Mouse (Mus musculus) urinary bladder, adult 18-20 months (tissue): Measurements from ENCODE around the gene Eef1akmt2.

Experiments
- DNase-seq, 2 experiments: peaks; one replicate each; pipeline ENCODE4 v3.0.0; 2022; ENCODE audit warnings: low spot score in 2 of 2, mixed read lengths in 2 of 2

Gene Eef1akmt2

DNA sequence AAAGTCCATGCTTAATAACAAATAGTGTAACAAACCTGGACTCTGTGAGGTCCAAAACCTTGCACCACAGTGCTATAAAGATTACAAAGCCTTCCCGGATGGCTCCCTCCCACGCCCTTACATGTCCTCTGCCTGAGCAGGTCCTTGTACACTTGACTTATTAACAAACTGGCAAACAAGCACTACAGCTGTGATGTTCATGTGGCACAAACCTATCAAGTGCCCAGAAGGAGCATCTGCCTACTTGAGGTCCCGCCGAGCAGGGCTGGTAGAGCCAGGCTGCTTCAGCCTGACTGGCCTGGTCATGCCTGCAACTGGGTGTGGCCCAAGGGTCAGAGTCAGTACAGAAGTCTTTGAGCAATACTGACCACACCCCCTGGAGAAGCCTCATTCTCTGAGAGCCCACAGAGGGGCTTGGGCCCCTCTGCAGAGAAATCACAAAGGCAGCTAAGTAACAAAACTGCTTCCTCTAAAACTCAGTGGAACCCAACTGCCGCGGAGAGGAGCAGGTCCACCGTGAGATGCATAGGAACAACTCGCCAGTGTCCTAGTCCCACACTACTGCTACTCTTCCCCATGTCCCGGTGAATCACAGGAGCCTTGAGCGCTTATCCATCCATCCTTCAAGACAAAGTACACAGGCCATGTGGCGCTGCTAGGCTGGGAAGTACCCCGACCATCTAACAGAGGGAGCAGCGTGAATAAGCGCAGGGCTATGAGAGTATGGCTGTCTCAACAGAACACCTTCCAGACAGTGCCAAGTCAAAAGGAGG is 61.8 kb downstream of the Eef1akmt2 start:
- DNase-seq: peak in 1 of 2 experiments; percentile 56

DNA sequence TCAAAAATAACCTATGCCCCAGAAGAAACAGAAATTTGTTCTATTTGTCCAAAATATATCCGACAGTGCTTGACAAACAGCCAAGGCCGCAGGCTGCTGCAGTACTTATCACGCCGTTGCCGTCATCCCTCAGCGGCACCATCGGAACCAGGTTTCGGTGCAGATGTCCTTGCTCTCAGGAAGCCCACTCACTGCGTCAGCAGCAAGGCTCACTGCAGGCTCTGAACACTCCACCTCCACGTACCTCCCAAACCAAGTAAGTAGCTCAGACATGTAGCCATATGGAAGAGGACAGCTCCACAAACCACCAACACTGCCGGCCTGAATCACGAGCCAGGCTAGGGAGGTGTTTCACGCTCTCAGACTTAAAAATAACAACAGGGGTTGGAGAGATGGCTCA is 63.6 kb downstream of the Eef1akmt2 start:
- no peak for DNase-seq

DNA sequence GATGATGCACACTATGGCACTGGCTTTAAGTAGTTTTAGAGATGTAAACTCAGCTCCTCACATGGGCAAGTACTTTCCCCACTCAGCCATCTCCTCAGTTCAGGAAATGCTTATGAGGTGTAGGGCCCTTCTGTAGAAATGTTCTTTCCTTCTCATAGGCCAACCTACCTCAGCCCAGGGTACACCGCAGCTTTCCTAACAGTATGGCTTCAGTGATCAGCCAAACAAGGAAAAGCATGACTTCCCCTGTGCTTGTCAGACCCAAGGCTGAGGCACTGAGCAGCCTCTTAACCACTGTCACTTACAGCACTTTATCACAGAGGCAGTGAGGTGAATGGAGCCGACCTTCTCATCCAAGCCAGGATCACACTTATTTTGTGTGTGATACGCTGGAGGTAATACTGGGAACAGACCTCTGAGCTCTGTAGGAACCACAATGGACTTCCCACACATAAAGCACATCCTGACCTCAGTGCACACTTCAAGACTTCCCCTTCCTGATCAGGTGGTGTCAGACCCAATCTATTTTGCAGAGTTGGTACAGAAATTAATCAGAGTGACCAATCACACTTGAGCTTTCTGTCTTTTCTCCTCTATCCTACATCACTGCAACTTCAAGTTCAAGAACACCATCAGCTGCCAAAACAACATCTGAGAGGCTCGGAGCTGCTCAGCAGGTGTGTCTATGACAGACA is 64.8 kb downstream of the Eef1akmt2 start:
- no peak for DNase-seq

DNA sequence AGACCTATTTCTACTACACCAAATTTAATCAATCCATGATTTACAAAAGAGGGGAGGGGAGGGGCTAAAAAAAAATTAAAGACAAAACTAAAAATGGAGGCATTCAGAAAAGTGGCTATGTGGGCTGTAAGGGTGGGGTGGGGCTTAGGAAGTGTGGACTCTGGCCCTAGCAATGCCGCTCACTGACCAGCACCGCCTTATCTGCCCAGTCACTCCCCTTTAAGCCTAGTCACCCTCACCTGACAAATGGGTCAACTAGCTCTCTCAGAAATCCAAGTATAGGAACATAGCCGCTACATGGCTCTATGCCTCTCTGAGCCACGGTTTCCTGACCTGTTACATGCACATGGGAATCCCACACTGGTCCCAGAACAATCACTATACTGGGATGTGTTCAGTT is 65.5 kb downstream of the Eef1akmt2 start:
- no peak for DNase-seq

DNA sequence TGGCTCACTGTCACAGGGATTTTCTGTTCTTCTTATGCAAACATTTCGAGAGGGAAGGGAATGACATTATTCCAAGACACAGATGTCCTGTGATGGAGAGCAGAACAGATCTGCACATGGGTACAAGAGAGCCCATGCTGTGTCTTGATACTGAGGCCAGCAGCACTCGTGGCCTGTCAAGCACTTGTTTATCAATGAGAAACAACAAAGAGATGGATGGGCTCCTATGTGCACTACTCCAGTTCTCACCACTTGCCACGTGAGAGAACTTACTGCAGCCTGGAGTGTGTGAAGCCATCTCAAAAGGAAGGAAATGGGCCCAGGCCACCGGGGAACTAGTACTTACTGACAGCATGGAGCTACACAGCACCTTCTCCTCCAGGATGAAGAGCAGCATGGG is 66.0 kb downstream of the Eef1akmt2 start:
- DNase-seq: no peak

DNA sequence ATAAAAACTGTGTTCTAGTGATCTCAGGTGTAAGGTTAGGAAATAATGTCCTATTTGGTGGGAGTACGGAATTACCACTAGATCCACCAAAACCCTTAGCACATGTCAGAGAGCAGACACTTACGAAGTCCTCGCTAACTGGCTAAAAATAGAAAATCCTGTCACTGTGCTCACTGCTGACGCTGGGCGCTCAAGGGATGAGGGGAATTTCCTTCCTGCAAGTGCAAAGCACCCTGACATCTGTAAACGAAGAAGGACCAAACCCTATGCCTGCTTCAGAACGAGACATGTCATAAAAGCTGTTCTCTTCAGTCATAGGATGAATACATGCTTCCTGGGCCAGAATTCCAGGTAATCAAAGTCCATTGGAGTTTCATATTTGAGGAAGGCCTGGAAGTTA is 66.5 kb downstream of the Eef1akmt2 start:
- DNase-seq: no peak

DNA sequence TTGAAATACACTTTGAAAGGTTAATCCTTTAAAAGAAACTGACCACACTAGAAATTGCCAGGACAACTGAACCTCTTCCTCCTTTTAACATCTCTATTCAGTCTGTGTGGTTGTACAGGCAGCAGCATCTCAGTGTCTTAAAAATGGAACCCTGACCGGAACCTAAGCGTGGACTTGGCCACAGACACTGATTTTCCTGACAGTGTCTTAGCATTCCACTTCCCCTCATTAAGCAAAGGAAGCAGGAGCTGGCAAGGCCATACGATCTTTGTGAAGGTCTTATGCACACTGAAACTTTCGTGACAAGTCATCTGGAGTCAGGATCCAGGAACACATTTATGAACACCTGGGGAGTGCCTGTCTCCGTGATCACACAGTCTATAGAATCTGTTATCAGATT is 68.4 kb downstream of the Eef1akmt2 start:
- DNase-seq: no peak

DNA sequence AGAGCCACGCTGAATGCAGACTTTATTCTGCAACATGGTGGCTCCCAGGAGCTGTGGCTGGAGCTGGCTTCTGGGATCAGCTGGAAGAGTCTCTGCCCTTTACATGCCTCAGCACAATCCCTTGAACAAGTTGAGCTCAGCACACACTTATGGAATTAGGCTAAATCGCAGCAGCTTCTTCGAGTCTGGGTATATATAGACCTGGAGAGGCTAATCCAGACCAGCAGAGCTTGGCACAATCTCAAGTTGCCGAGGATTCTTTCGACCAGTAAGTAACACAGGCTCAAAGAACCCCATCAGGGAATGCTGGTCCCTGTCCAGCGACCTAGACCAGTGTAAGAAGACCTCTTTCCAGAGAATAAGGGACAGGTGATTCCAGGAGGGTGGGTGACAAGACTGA is 70.6 kb downstream of the Eef1akmt2 start:
- DNase-seq: no peak

DNA sequence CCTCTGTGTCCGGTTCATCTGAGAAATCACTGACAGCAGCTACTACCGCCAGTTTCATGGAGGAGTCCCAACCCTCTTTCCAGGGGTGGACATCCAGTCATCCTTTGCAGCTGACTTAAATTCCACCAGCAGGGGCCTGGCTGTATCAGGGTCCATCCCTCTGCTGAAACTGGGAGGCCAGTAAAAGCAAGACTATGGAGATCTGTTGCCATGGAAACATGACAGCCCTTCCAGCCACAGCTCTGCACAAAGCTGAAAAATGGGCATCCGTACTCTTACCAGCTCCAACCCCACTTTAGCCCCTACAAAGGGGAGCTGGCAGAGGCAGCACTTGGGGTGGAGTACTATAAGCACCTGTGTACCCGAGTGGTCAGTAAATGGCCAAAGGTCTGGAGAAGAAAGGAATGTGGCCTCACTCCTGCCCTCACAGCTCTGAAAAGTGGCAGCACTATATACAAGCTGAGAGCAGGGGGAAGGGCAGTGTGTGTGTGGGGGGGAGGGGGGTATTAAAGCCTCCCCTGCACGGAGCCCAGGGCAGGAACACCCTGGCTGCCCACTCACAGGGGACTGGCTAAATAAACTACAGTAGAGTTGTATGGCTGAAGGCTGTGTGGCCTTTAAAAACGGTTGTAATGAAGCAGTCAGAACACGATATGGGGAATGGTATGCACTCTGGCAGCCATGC is 71.2 kb downstream of the Eef1akmt2 start:
- no peak for DNase-seq

DNA sequence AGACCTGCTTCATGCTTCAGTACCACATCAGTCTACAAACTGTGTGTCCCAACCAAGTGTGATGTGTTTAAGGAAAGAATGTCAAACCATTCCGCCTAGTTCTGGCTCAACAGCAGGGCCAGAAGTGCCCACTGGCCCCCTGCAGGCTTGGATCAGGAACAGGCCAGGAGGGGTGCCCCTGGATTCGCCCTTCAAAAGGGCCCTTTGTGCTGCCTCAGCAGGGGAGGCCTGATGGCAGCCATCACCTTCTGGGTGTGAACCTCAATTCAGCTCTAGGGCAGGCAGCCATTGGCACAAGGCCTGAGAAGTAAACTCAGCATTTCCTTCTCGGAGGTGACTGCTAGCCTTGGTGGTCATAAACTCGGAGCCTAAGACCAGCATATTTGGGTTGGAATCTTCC is 71.9 kb downstream of the Eef1akmt2 start:
- DNase-seq: no peak

DNA sequence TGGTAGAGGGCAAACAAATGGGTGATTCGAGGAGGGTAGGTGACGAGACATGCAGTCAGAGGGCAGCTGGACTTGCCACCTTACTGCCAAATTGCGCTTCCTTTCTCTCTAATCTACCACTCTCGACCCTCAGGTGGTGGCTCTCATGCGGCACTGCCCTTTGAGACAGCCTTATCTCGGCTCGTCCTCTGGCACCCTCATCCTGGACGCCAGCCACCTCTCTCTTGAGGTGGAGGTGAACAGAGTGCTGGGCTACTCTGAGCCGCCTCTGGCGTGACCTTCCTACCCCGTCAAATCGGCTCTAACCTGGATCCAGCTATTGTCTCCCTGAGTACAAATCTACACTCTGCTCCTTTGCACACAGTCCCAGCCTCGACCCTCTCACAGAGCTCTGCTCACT is 73.8 kb downstream of the Eef1akmt2 start:
- no peak for DNase-seq

DNA sequence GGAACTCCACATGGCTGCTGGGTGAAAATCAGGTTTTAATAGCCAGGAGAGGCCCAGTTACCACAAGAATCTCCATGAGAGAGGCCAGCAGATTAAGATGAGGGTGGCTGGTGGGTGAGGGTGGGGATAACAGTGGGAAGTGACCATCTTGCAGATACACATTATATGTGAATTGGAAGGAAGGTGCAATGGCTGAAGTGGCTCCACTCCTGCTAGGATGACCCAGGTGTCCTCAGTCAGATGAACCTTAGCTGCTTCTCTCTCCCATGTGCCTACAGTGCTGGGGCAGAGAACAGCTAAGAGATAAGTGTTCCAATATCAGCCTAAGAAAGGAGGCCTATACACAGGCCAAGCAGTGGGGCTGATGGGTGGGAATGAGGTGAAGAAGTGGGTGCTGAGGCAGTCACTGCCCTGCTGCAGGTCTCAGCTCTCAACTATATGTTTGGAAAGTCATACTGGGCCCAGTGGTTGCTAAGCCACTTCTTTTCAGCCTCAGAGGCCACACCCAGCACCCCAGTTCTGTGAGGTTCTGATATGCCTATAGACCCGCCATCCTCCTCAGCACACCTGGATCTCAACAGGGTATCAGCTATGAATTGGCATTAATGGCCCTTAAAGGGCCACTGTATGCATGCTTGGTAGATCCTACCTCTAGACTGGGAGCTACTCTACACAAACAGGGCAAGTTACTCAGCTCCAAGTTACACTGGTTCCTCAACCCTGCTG is 74.6 kb downstream of the Eef1akmt2 start:
- DNase-seq: no peak
